Mouse (Mus musculus) forebrain, embryonic 12.5 days (tissue): ENCODE measurements at regions not wholly inside any gene's neighbourhood (a gene's known extent, or its start where the extent isn't known, plus 50 kb on each side); places are given as distances from the start of the nearest gene placed in this dataset.

Experiments
- ATAC-seq: fragments of 200-750 bp; cut with Nextera tagmentation; 2 replicates; pipeline ENCODE4 v1.8.0; 2017; ENCODE audit warnings: moderate TSS enrichment; ENCODE audit not compliant: low FRiP score
- H3K27ac ChIP-seq: fragments of 300-500 bp; sonication (generic); 2 replicates; pipeline ENCODE4 v1.5.1; 2016; ENCODE audit warnings: mild to moderate bottlenecking
- H3K27me3 ChIP-seq: fragments of 300-500 bp; sonication (generic); 2 replicates; pipeline ENCODE4 v1.6.1; 2016; ENCODE audit warnings: mild to moderate bottlenecking
- H3K36me3 ChIP-seq: fragments of 300-500 bp; sonication (generic); replicated peaks from 2 replicates; pipeline ENCODE4 v1.6.1; 2016; ENCODE audit warnings: mild to moderate bottlenecking
- H3K4me1 ChIP-seq: fragments of 300-500 bp; sonication (generic); 2 replicates; pipeline ENCODE4 v1.6.1; 2016
- H3K4me2 ChIP-seq: fragments of 300-500 bp; sonication (generic); 2 replicates; pipeline ENCODE4 v1.6.1; 2016; ENCODE audit warnings: mild to moderate bottlenecking, moderate library complexity
- H3K4me3 ChIP-seq: fragments of 300-500 bp; sonication (generic); replicated peaks from 2 replicates; pipeline ENCODE4 v1.5.1; 2016; ENCODE audit warnings: mild to moderate bottlenecking
- H3K9ac ChIP-seq: fragments of 300-500 bp; sonication (generic); 2 replicates; pipeline ENCODE4 v1.6.1; 2016; ENCODE audit warnings: mild to moderate bottlenecking
- H3K9me3 ChIP-seq: fragments of 300-500 bp; sonication (generic); 2 replicates; pipeline ENCODE4 v1.6.1; 2016
- WGBS: fragments of 180-500 bp; shearing (Covaris S2); methylation state at CpG from one replicate; pipeline ENCODE4 v1.1.7; 2016; 5-methylcytosine and 5-hydroxymethylcytosine counted together

- Histone ChIP-seq H3K9me3 (no peaks in the 10 kb centered on the region), H3K27me3 (no peaks in the 10 kb centered on the region), H3K9ac (no peak overlapping the region), H3K4me1 (no peaks in the 10 kb centered on the region), H3K4me2 (no peak overlapping the region), H3K27ac (no peak overlapping the region), H3K36me3 (no peaks in the 10 kb centered on the region), H3K4me3 (no peak overlapping the region)
- no peak for ATAC-seq
- 75% methylated on average over 7 of the region's 7 CpGs for WGBS
Measured at GRCm38 (mm10) chr6:117506619-117507018, 334.4 kb upstream of the Zfp637 start.

GRCm38 (mm10) chr6:117508860-117509259 is 332.1 kb upstream of the Zfp637 start:
- no peaks in the 10 kb centered on the region for H3K27me3 ChIP-seq
- no peaks in the 10 kb centered on the region for H3K9me3 ChIP-seq
- H3K36me3 ChIP-seq: no peaks in the 10 kb centered on the region
- H3K4me3 ChIP-seq: no peak overlapping the region
- H3K4me1 ChIP-seq: no peaks in the 10 kb centered on the region
- H3K27ac ChIP-seq: no peak overlapping the region
- WGBS: 86% methylated on average over 6 of the region's 6 CpGs
- H3K9ac ChIP-seq: no peak overlapping the region
- H3K4me2 ChIP-seq: no peak overlapping the region
- ATAC-seq: no peak

GRCm38 (mm10) chr6:117510026-117510425 is 331.0 kb upstream of the Zfp637 start:
- Histone ChIP-seq H3K4me2 (no peak overlapping the region), H3K4me1 (no peaks in the 10 kb centered on the region), H3K27ac (no peak overlapping the region), H3K4me3 (no peak overlapping the region), H3K9ac (no peak overlapping the region), H3K27me3 (no peaks in the 10 kb centered on the region), H3K9me3 (no peaks in the 10 kb centered on the region), H3K36me3 (no peaks in the 10 kb centered on the region)
- no peak for ATAC-seq
- WGBS: 87% methylated on average over 4 of the region's 4 CpGs

GRCm38 (mm10) chr6:117514831-117515230 is 326.1 kb upstream of the Zfp637 start:
- Histone ChIP-seq H3K9ac (no peak overlapping the region), H3K9me3 (no peaks in the 10 kb centered on the region), H3K4me3 (no peak overlapping the region), H3K4me1 (no peaks in the 10 kb centered on the region), H3K4me2 (no peak overlapping the region), H3K27ac (no peak overlapping the region), H3K27me3 (no peaks in the 10 kb centered on the region), H3K36me3 (no peaks in the 10 kb centered on the region)
- ATAC-seq: no peak
- WGBS: 86% methylated on average over 5 of the region's 5 CpGs

GRCm38 (mm10) chr6:117516906-117517305 is 324.1 kb upstream of the Zfp637 start:
- H3K27me3 ChIP-seq: no peaks in the 10 kb centered on the region
- no peak overlapping the region for H3K9ac ChIP-seq
- H3K36me3 ChIP-seq: no peaks in the 10 kb centered on the region
- ATAC-seq: no peak
- no peak overlapping the region for H3K27ac ChIP-seq
- no peak overlapping the region for H3K4me3 ChIP-seq
- H3K9me3 ChIP-seq: no peaks in the 10 kb centered on the region
- H3K4me2 ChIP-seq: no peak overlapping the region
- 85% methylated on average over 7 of the region's 7 CpGs for WGBS
- no peaks in the 10 kb centered on the region for H3K4me1 ChIP-seq

- H3K27me3 ChIP-seq: no peaks in the 10 kb centered on the region
- no peaks in the 10 kb centered on the region for H3K36me3 ChIP-seq
- 84% methylated on average over 3 of the region's 3 CpGs for WGBS
- H3K4me2 ChIP-seq: no peak overlapping the region
- no peak overlapping the region for H3K9ac ChIP-seq
- no peaks in the 10 kb centered on the region for H3K9me3 ChIP-seq
- H3K27ac ChIP-seq: no peak overlapping the region
- H3K4me3 ChIP-seq: no peak overlapping the region
- ATAC-seq: no peak
- H3K4me1 ChIP-seq: no peaks in the 10 kb centered on the region
Measured at GRCm38 (mm10) chr6:117518939-117519338, 322.0 kb upstream of the Zfp637 start.

GRCm38 (mm10) chr6:117519466-117519865 is 321.5 kb upstream of the Zfp637 start:
- Histone ChIP-seq H3K9me3 (no peaks in the 10 kb centered on the region), H3K4me1 (no peaks in the 10 kb centered on the region), H3K27me3 (no peaks in the 10 kb centered on the region), H3K27ac (no peak overlapping the region), H3K9ac (no peak overlapping the region), H3K4me2 (no peak overlapping the region), H3K36me3 (no peaks in the 10 kb centered on the region), H3K4me3 (no peak overlapping the region)
- no peak for ATAC-seq
- WGBS: 96% methylated on average over 1 of the region's 1 CpGs

GRCm38 (mm10) chr6:117526161-117526935 is 314.6 kb upstream of the Zfp637 start:
- no peak overlapping the region for H3K4me2 ChIP-seq
- no peaks in the 10 kb centered on the region for H3K9me3 ChIP-seq
- no peaks in the 10 kb centered on the region for H3K27me3 ChIP-seq
- WGBS: 84% methylated on average over 22 of the region's 22 CpGs
- no peak overlapping the region for H3K9ac ChIP-seq
- H3K27ac ChIP-seq: no peak overlapping the region
- H3K36me3 ChIP-seq: no peaks in the 10 kb centered on the region
- no peak overlapping the region for H3K4me3 ChIP-seq
- H3K4me1 ChIP-seq: no peaks in the 10 kb centered on the region
- no peak for ATAC-seq

GRCm38 (mm10) chr6:117527526-117527925 is 313.5 kb upstream of the Zfp637 start:
- Histone ChIP-seq H3K36me3 (no peaks in the 10 kb centered on the region), H3K9me3 (no peaks in the 10 kb centered on the region)
- 89% methylated on average over 8 of the region's 8 CpGs for WGBS

GRCm38 (mm10) chr6:117534149-117534548 is 306.8 kb upstream of the Zfp637 start:
- Histone ChIP-seq H3K27ac (no peak overlapping the region), H3K4me1 (no peaks in the 10 kb centered on the region), H3K9ac (no peak overlapping the region), H3K27me3 (no peaks in the 10 kb centered on the region), H3K9me3 (no peaks in the 10 kb centered on the region), H3K36me3 (no peaks in the 10 kb centered on the region), H3K4me2 (no peak overlapping the region), H3K4me3 (no peak overlapping the region)
- WGBS: 58% methylated on average over 2 of the region's 2 CpGs
- no peak for ATAC-seq

More at GRCm38 (mm10) chr6:117527526-117527925, 313.5 kb upstream of the Zfp637 start:
- no peak overlapping the region for H3K4me3 ChIP-seq
- H3K9ac ChIP-seq: no peak overlapping the region
- no peaks in the 10 kb centered on the region for H3K27me3 ChIP-seq
- H3K27ac ChIP-seq: no peak overlapping the region
- ATAC-seq: no peak
- H3K4me1 ChIP-seq: no peaks in the 10 kb centered on the region
- no peak overlapping the region for H3K4me2 ChIP-seq

GRCm38 (mm10) chr6:117534991-117535390 is 306.0 kb upstream of the Zfp637 start:
- WGBS: 91% methylated on average over 9 of the region's 9 CpGs
- no peak overlapping the region for H3K4me2 ChIP-seq
- peaks cover 3% of the 10 kb centered on the region; the same call in 1 of the 2 replicates for H3K9me3 ChIP-seq
- H3K27ac ChIP-seq: no peak overlapping the region
- H3K27me3 ChIP-seq: no peaks in the 10 kb centered on the region
- no peaks in the 10 kb centered on the region for H3K4me1 ChIP-seq
- H3K9ac ChIP-seq: no peak overlapping the region
- no peak overlapping the region for H3K4me3 ChIP-seq
- H3K36me3 ChIP-seq: no peaks in the 10 kb centered on the region
- no peak for ATAC-seq

- no peaks in the 10 kb centered on the region for H3K27me3 ChIP-seq
- H3K4me3 ChIP-seq: no peak overlapping the region
- no peak overlapping the region for H3K9ac ChIP-seq
- H3K27ac ChIP-seq: no peak overlapping the region
- H3K4me1 ChIP-seq: no peaks in the 10 kb centered on the region
- ATAC-seq: no peak
- H3K36me3 ChIP-seq: no peaks in the 10 kb centered on the region
- no peak overlapping the region for H3K4me2 ChIP-seq
- H3K9me3 ChIP-seq: peaks cover 3% of the 10 kb centered on the region; the same call in 1 of the 2 replicates
- 92% methylated on average over 4 of the region's 4 CpGs for WGBS
Measured at GRCm38 (mm10) chr6:117536084-117536483, 304.9 kb upstream of the Zfp637 start.

GRCm38 (mm10) chr6:117542431-117542830 is 298.5 kb upstream of the Zfp637 start:
- H3K4me2 ChIP-seq: no peak overlapping the region
- WGBS: 86% methylated on average over 3 of the region's 3 CpGs
- no peak overlapping the region for H3K27ac ChIP-seq
- no peaks in the 10 kb centered on the region for H3K27me3 ChIP-seq
- no peaks in the 10 kb centered on the region for H3K4me1 ChIP-seq
- peaks cover 3% of the 10 kb centered on the region; the same call in 1 of the 2 replicates for H3K9me3 ChIP-seq
- no peak overlapping the region for H3K9ac ChIP-seq
- no peaks in the 10 kb centered on the region for H3K36me3 ChIP-seq
- ATAC-seq: no peak
- no peak overlapping the region for H3K4me3 ChIP-seq
